Mouse (Mus musculus): Measurements from ENCODE around the gene Tcf19. TPM values are rescaled to one million over a fixed set of nuclear protein-coding genes. Genes with fewer than 3 reads are reported as not detected.

Tcf19 gene
- total and polyA plus RNA-seq, 3 experiments: 29.7 to 38.4 (median 37.7) TPM

DNA sequence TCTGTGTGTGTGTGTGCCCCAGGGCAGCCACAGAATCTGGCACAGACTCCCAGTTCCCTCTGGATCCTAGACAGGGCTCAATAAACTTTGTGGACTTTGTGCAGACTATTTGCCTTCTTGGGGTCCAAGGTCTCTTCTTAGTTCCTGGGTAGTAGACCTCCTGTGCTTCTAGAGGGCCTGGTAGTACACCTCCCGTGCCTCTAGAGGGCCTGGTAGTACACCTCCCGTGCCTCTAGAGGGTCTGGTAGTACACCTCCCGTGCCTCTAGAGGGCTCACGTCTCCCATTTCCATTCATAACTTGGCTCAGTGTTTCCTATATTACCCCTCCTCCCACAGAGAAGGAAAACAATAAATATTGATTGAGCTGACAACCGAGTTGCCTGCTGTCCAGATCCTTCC, 40.2 kb upstream of the Tcf19 start (continued):
- no peak for TF ChIP-seq CHD1 (IDR thresholded peaks at IDR 0.05; ENCODE audit: low read depth, low read length)
- TF ChIP-seq USF1 (IDR thresholded peaks at IDR 0.05; ENCODE audit: low read depth, low read length): no peak
- TF ChIP-seq BHLHE40 (IDR thresholded peaks at IDR 0.05; ENCODE audit: low read depth, low read length): no peak
- TF ChIP-seq RAD21 (IDR thresholded peaks at IDR 0.05; ENCODE audit: low read depth, low read length): peak; percentile 16
- no peak for TF ChIP-seq EP300 (IDR thresholded peaks at IDR 0.05; ENCODE audit: low read length)

DNA sequence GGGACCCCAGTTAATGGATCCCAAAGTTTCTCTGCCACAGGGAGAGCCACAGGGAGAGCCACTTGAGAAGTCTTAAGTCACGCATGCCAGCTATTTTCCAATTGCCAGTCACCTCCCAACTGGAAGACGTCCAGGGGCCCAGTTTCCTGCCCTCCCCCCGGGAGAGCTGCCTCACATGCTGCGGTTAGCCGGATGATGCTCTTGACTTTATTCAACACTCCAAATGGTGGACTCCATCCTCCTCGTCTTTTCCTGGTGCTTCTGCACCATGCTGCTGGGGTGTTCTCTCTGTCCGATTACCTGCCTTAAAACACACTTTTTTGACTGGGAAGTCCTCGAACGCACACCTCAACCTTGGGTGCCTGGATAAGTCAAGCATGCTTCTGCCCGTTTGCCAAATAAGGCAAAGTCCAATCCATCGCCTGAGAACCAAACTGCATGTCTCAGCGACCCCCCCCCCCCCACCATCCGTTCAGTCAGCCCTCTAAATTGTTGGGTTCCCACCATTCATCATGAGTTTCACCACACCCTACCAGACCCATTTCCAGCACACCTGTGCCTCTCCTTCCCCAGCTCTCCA, 39.7 kb upstream of the Tcf19 start:
- no peak overlapping the region for H3K27ac ChIP-seq (ENCODE audit: insufficient read depth, low read depth)
- dilution Hi-C loops (cut with MboI; ENCODE audit: extremely low pct_ligation_motif_present, extremely low pct_unique_long_range_greater_than_20kb, low sequenced_read_pairs): no loop called here
- peaks cover 0 to 4% of the 10 kb centered on the region in 2 experiments for H3K36me3 ChIP-seq (replicated peaks in 1 of 2; ENCODE audit: control insufficient read depth in 1 of 2, insufficient read depth in 1 of 2, low read length in 1 of 2)
- no peak for DNase-seq (ENCODE audit: extremely low read depth)
- H3K9ac ChIP-seq (ENCODE audit: insufficient read depth, low read depth): 0 out of 2 replicates have a peak overlapping the region, but pooled peaks have one; percentile 81
- no peaks in the 10 kb centered on the region for H3K79me2 ChIP-seq (replicated peaks; ENCODE audit: control insufficient read depth, extremely low read depth, insufficient read depth, poor library complexity, severe bottlenecking)
- in situ Hi-C loops (cut with MboI; ENCODE audit: low pct_ligation_motif_present, low pct_unique_long_range_greater_than_20kb, low sequenced_read_pairs): no loop called here
- peaks cover 21 to 49% of the 10 kb centered on the region in 2 experiments for H3K4me1 ChIP-seq (ENCODE audit: control insufficient read depth in 1 of 2, insufficient read depth in 2 of 2)
- peak overlapping the region; percentile 41; the same call in 1 of the 2 replicates for H3K4me2 ChIP-seq (ENCODE audit: insufficient read depth, low read depth, poor library complexity, severe bottlenecking)
- no peaks in the 10 kb centered on the region for H3K27me3 ChIP-seq (replicated peaks)
- peak overlapping the region; percentile 62 to 89 (median 73) for H3K4me3 ChIP-seq (replicated peaks in 1 of 3; ENCODE audit: low read depth in 2 of 3, low read length in 2 of 3, poor library complexity in 1 of 3)
- H3K9me3 ChIP-seq (replicated peaks; ENCODE audit: low read length): no peaks in the 10 kb centered on the region
- TF ChIP-seq USF1 (IDR thresholded peaks at IDR 0.05; ENCODE audit: low read depth, low read length): no peak
- TF ChIP-seq UBTF (IDR thresholded peaks at IDR 0.05; ENCODE audit: low read depth, low read length): no peak
- TF ChIP-seq POLR2A (IDR thresholded peaks at IDR 0.05; ENCODE audit: low read depth, low read length): no peak
- no peak for TF ChIP-seq JUN (IDR thresholded peaks at IDR 0.05; ENCODE audit: insufficient read depth, low read depth, low read length)
- TF ChIP-seq CHD1 (IDR thresholded peaks at IDR 0.05; ENCODE audit: low read depth, low read length): no peak
- TF ChIP-seq POLR2AphosphoS2 (IDR thresholded peaks at IDR 0.05; ENCODE audit: low read depth, low read length): no peak
- no peak for TF ChIP-seq RCOR1 (conservative IDR thresholded peaks at IDR 0.05; ENCODE audit: low read depth, low read length)
- no peak for TF ChIP-seq ELF1 (IDR thresholded peaks at IDR 0.05; ENCODE audit: low read depth, low read length)
- no peak for TF ChIP-seq ZMIZ1 (IDR thresholded peaks at IDR 0.05; ENCODE audit: low read depth, low read length)
- TF ChIP-seq RAD21 (IDR thresholded peaks at IDR 0.05; ENCODE audit: low read depth, low read length): no peak
- TF ChIP-seq EP300 (IDR thresholded peaks at IDR 0.05; ENCODE audit: low read length): no peak
- TF ChIP-seq ZNF384 (IDR thresholded peaks at IDR 0.05; ENCODE audit: low read depth, low read length): no peak
- TF ChIP-seq TCF12 (IDR thresholded peaks at IDR 0.05; ENCODE audit: low read depth, low read length): no peak
- TF ChIP-seq TBP (conservative IDR thresholded peaks at IDR 0.05; ENCODE audit: low read depth, low read length): no peak
- TF ChIP-seq KAT2A (IDR thresholded peaks at IDR 0.05; ENCODE audit: insufficient replicate concordance, low read length): no peak
- no peak for TF ChIP-seq NELFE (IDR thresholded peaks at IDR 0.05; ENCODE audit: low read depth, low read length)
- TF ChIP-seq E2F4 (IDR thresholded peaks at IDR 0.05; ENCODE audit: insufficient replicate concordance, low read depth, low read length): no peak

Data from CH12.LX (cell line).